Comparison of ENCODE assay signal across 10 mouse cellular contexts in genomic region chr7:27371715-27372462, GRCm38 (mm10). TPM values are rescaled to one million over a fixed set of nuclear protein-coding genes. Genes with fewer than 3 reads are reported as not detected.
DNase-seq lines count a peak whose midpoint lies in the region; ATAC-seq lines count a peak whose summit lies in the region.
"Had no signal": no experiment of that assay in that cellular context is flagged by ENCODE, and none has a peak within 500 bp of the region (broad histone marks: within the 10 kb centered on the region; RNA-seq: fewer than 3 reads in every experiment).

No protein-coding gene starts in this region.

- H3K4me3 ChIP-seq in megakaryocyte, embryonic 14.5 days (replicated peaks) = peak overlapping the region; percentile 29
- peak overlapping the region; percentile 31 for H3K4me3 ChIP-seq in intestine, embryonic 16.5 days (ENCODE audit: low read length)
- peak overlapping the region; percentile 22; the same call in 1 of the 2 replicates for H3K4me3 ChIP-seq in stomach, embryonic 15.5 days (replicated peaks)

- peak overlapping the region; percentile 43 for H3K4me2 ChIP-seq in intestine, embryonic 16.5 days (ENCODE audit: low read depth, low read length)
- peak overlapping the region; percentile 45 for H3K4me2 ChIP-seq in stomach, embryonic 15.5 days

- DNase-seq in gastrocnemius, postnatal 10 days = peak; percentile 43
- DNase-seq in gastrocnemius, postnatal 36 days = no peak
- DNase-seq in right cerebral cortex, adult 2 months (ENCODE audit: low spot score in 2 of 2) = no peak
- DNase-seq in thymus, postnatal 0 days (ENCODE audit: low spot score) = no peak
- DNase-seq: lung, postnatal 36 days had no signal

- peaks cover 24% of the 10 kb centered on the region for H3K4me1 ChIP-seq in megakaryocyte, embryonic 14.5 days
- H3K4me1 ChIP-seq in intestine, embryonic 16.5 days (ENCODE audit: control insufficient read depth, insufficient read depth, low read length) = peaks cover 10% of the 10 kb centered on the region
- H3K4me1 ChIP-seq in stomach, embryonic 15.5 days = peaks cover 20% of the 10 kb centered on the region

- peaks cover 37% of the 10 kb centered on the region for H3K9me3 ChIP-seq in megakaryocyte, embryonic 14.5 days
- H3K9me3 ChIP-seq in intestine, embryonic 16.5 days (ENCODE audit: control insufficient read depth, low read length) = peaks cover 7% of the 10 kb centered on the region
- H3K9me3 ChIP-seq in stomach, embryonic 15.5 days = no peaks in the 10 kb centered on the region

- WGBS in intestine, embryonic 16.5 days = 7% methylated on average over 44 of the region's 44 CpGs
- WGBS in stomach, embryonic 15.5 days = 6% methylated on average over 44 of the region's 44 CpGs

- intact Hi-C loops in gastrocnemius, postnatal 36 days (cut with DNase I) = no loop called here

- no peaks in the 10 kb centered on the region for H3K36me3 ChIP-seq in megakaryocyte, embryonic 14.5 days (replicated peaks; ENCODE audit: low read length)
- H3K36me3 ChIP-seq in intestine, embryonic 16.5 days (ENCODE audit: control insufficient read depth, insufficient read depth, low read length) = no peaks in the 10 kb centered on the region
- H3K36me3 ChIP-seq in stomach, embryonic 15.5 days = no peaks in the 10 kb centered on the region

- H3K27ac ChIP-seq in intestine, embryonic 16.5 days (ENCODE audit: low read length) = no peak overlapping the region
- no peak overlapping the region for H3K27ac ChIP-seq in stomach, embryonic 15.5 days

- H3K9ac ChIP-seq in intestine, embryonic 16.5 days (ENCODE audit: low read depth, low read length) = 0 out of 2 replicates have a peak overlapping the region, but pooled peaks have one; percentile 44
- no peak overlapping the region for H3K9ac ChIP-seq in stomach, embryonic 15.5 days

- H3K27me3 ChIP-seq in megakaryocyte, embryonic 14.5 days (replicated peaks) = peaks cover 90% of the 10 kb centered on the region
- peaks cover 82% of the 10 kb centered on the region for H3K27me3 ChIP-seq in intestine, embryonic 16.5 days (replicated peaks; ENCODE audit: control insufficient read depth, insufficient read depth, low read length)
- H3K27me3 ChIP-seq in stomach, embryonic 15.5 days (replicated peaks) = peaks cover 87% of the 10 kb centered on the region

- no peak for ATAC-seq in megakaryocyte, adult 5-6 weeks (ENCODE audit: poor library complexity, severe bottlenecking)
- no peak for ATAC-seq in intestine, embryonic 16.5 days
- ATAC-seq in stomach, embryonic 15.5 days (ENCODE audit: insufficient read depth, low FRiP score, low read depth) = peak; percentile 27; the same call in 1 of the 2 replicates

RNA-seq across cellular contexts. Expression of gene Gm20479, which starts 14.7 kb away (rescaled TPM):
- total RNA-seq in gastrocnemius, postnatal 10 days (2021) = not detected
- total RNA-seq in gastrocnemius, postnatal 36 days (2021) = not detected
- polyA plus RNA-seq in megakaryocyte, embryonic 14.5 days (2012; ENCODE audit: insufficient read depth, low replicate concordance) = 1.4 and 7.6 TPM in 2 replicates
- not detected in 2 replicates for total RNA-seq in megakaryocyte, adult 5-6 weeks (2015)
- total RNA-seq in megakaryocyte, adult 5-6 weeks (2017) = not detected in 2 replicates
- 1.6 TPM in 1 of 2 replicates, not detected in the other for polyA plus RNA-seq in intestine, embryonic 16.5 days (2015; fragmentation: Nextera tagmentation; extraction: Ambion mirVana)
- polyA plus RNA-seq in stomach, embryonic 15.5 days (2015; fragmentation: Nextera tagmentation; extraction: Ambion mirVana) = 0.62 and 1.7 TPM in 2 replicates
- 0.44 TPM in 1 of 2 replicates, not detected in the other for polyA plus RNA-seq in thymus, postnatal 0 days (2015; fragmentation: Nextera tagmentation; extraction: Ambion mirVana)
- total RNA-seq: MEL had no signal

RNA-seq across cellular contexts. Expression of gene Shkbp1, which starts 16.1 kb away (rescaled TPM):
- 1 to 10 TPM; 6.1 to 8.1 TPM for total RNA-seq in gastrocnemius, postnatal 10 days (2021)
- total RNA-seq in gastrocnemius, postnatal 36 days (2021) = 1 to 10 TPM; 1.7 to 2.1 TPM
- 214 and 344 TPM in 2 replicates for polyA plus RNA-seq in megakaryocyte, embryonic 14.5 days (2012; ENCODE audit: insufficient read depth, low replicate concordance)
- total RNA-seq in megakaryocyte, adult 5-6 weeks (2015) = 42.6 and 43.6 TPM in 2 replicates
- 30.9 and 34.0 TPM in 2 replicates for total RNA-seq in megakaryocyte, adult 5-6 weeks (2017)
- 35.6 and 37.8 TPM in 2 replicates for polyA plus RNA-seq in intestine, embryonic 16.5 days (2015; fragmentation: Nextera tagmentation; extraction: Ambion mirVana)
- polyA plus RNA-seq in stomach, embryonic 15.5 days (2015; fragmentation: Nextera tagmentation; extraction: Ambion mirVana) = 38.8 and 43.7 TPM in 2 replicates
- 45.1 and 46.3 TPM in 2 replicates for polyA plus RNA-seq in thymus, postnatal 0 days (2015; fragmentation: Nextera tagmentation; extraction: Ambion mirVana)

RNA-seq across cellular contexts. Expression of gene Ltbp4, which starts 34.4 kb away (rescaled TPM):
- 100 to 1,000 TPM; 131 to 165 TPM for total RNA-seq in gastrocnemius, postnatal 10 days (2021)
- 10 to 100 TPM; 62.1 to 65.3 TPM for total RNA-seq in gastrocnemius, postnatal 36 days (2021)
- 0.28 TPM in 1 of 2 replicates, not detected in the other for polyA plus RNA-seq in megakaryocyte, embryonic 14.5 days (2012; ENCODE audit: insufficient read depth, low replicate concordance)
- total RNA-seq in megakaryocyte, adult 5-6 weeks (2015) = not detected in 2 replicates
- total RNA-seq in megakaryocyte, adult 5-6 weeks (2017) = not detected in 2 replicates
- polyA plus RNA-seq in intestine, embryonic 16.5 days (2015; fragmentation: Nextera tagmentation; extraction: Ambion mirVana) = 70.2 and 79.2 TPM in 2 replicates
- 154 and 161 TPM in 2 replicates for polyA plus RNA-seq in stomach, embryonic 15.5 days (2015; fragmentation: Nextera tagmentation; extraction: Ambion mirVana)
- 3.6 and 5.6 TPM in 2 replicates for polyA plus RNA-seq in thymus, postnatal 0 days (2015; fragmentation: Nextera tagmentation; extraction: Ambion mirVana)

Comparison
In these comparisons a context has a peak if more than half of its experiments do, and no peak if none do; other contexts are left out.
1. RNA of gene Ltbp4, which starts 34.4 kb away (polyA plus RNA-seq): 154 to 161 TPM in stomach, embryonic 15.5 days and 70.2 to 79.2 TPM in intestine, embryonic 16.5 days; 3.6 to 5.6 TPM in thymus, postnatal 0 days and 0.28 TPM in megakaryocyte, embryonic 14.5 days; every median in the first group is over 10 times any median in the second.
2. Peak in every context shown above with its lines, with median percentiles within 50 percentile points of each other: H3K4me3 ChIP-seq.